Mouse (Mus musculus): ENCODE data around the gene Rhbdf2.
"Not testable (repeated sequence)": the region's sequence is repeated elsewhere in the genome, so short reads cannot be mapped to it uniquely, and the experiment has no call there.

Gene Rhbdf2

DNA sequence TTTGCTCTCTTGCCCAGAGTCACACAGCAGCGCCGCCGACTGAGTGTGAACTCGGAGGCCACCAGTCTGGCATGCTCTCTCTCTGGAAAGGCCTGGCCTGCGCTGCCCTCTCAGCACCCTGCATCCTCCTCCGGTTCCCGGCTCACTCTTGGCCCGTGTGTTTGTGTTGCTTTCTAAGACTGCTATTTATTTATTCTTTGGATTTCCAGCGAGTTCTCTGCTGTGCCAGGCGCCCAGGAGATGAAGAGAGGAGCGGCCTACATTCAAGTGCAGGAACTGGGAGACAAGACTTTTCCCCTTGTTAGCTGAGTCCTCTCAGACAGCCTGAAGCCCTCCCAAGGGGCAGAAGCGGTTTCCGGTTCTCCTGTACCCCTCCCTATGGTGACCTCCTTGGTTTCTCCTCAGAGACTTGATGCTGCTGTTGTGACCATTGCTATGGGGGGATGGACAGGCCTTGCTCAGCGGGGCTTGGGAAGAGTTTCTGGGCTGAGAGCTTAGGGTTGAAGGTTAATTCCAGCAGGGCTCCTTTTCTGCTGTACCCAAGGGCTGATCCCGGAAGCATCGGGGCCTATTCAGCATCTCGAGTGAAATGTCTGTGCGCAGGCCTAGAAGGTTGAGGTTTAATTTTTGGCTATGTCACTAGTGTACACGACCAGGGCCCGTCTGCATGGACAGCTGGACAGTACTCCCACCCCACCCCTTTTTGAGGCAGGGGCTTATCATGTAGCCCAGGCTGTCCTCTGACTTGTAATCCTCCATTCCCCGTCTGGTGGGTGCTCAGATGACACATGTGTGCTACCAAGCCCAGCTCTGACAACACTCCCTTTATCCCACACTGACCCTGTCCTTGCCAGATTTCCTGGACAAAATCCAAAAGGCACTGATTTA is 17.6 kb upstream of the Rhbdf2 start:
- DNase-seq (ENCODE audit: extremely low read depth, low read depth) = no peak

DNA sequence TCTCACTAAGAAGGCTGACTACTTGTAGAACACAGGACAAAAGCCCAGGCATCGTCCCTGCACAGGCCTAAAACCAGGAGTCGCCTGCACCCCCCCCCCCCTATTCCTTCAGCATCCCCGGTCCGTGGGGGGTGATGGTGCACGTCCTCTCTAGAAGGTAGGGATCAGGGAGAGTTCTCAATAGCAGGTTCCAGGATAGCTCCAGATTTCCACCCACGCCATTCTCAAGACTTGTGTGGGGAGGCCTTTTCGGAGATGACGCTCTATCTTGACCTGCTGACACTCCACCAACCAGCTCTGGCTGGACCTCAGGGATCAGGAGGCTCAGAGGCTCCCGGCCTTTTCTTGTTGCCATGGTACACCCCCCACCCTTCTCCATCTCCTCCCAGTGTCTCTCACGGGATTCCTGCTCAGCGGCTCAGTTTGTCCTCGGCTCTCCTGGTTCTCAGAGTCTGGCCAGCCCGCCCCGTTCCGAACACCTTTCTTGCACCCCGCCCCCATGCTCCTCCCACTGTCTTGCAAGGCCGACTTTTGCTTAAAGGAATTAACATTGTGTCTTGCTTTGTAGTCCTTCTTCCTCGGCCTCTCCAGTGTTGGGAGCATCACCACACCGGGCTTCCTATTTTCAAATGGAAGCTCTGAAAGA is 16.9 kb upstream of the Rhbdf2 start:
- DNase-seq (ENCODE audit: extremely low read depth, low read depth) = no peak

GRCm38 (mm10) chr11:116642681-116643578 is 16.1 kb upstream of the Rhbdf2 start:
- no peak for DNase-seq (ENCODE audit: extremely low read depth, low read depth)

DNA sequence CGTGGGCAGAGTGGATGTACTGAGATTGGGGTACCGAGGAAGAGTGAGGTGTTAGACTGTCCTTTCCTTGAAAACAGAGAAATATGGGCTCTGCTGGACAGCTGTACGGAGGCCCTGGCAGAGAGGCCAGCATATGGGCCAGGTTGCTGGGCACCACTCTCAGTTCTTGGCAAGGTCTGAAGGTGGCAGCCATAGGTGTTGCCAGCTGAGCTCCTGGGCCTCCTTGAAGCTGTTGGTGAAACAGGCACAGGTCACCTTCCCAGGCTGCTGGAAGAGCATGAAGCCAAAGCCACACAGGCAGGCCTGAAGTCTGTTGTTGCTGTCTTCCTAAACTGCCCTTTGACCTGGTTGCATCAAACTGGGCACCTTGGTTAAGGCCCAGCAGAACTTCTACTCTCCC is 14.9 kb upstream of the Rhbdf2 start:
- DNase-seq (ENCODE audit: extremely low read depth, low read depth) = no peak

- no peak for DNase-seq (ENCODE audit: extremely low read depth, low read depth)
Observed at GRCm38 (mm10) chr11:116641168-116641567, 14.3 kb upstream of the Rhbdf2 start.

- not testable (repeated sequence) for DNase-seq (ENCODE audit: extremely low read depth, low read depth)
Observed at GRCm38 (mm10) chr11:116636607-116637006, 9.8 kb upstream of the Rhbdf2 start.

GRCm38 (mm10) chr11:116632962-116633361 is 6.1 kb upstream of the Rhbdf2 start:
- DNase-seq (ENCODE audit: extremely low read depth, low read depth) = no peak

DNA sequence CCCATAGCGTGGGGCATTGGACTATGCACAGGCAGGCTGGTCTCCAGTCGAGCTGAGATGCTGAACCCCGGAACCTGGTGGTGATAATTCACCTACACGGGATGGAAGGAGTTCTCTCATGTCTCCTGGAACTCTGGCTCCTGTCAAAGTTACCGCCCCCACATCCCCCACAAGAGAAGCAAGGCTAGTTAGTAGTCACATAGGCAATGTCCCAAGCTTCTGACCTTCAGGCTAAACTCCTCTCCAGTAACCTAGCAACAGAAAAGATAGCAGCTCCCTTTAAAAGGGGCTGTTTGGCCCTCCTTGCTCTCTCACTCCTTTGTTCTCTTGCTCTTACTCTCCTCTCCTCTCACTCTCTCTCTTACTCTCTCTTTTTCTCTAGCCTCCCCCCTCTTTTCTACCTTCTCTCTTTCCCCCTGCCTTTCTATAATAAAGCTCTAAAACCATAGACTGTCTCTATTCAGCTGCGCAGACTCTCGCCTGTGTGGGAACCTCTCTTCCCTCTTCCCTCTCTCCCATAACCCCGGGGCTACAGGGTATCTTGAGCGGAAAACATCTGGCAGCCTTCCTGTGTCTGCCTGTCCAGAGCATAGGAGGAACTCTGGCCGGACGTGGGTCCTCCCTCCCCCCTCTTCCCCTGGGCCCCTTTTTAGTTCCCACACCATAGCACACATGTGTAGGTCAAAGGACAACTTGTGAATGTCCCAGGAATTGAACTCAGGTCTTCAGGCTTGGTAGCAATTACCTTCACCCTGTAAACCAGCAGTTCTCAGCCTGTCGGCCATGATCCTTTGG is 3.5 kb upstream of the Rhbdf2 start:
- no peak for DNase-seq (ENCODE audit: extremely low read depth, low read depth)

GRCm38 (mm10) chr11:116629472-116629871 is 2.7 kb upstream of the Rhbdf2 start:
- DNase-seq (ENCODE audit: extremely low read depth, low read depth) = no peak

DNA sequence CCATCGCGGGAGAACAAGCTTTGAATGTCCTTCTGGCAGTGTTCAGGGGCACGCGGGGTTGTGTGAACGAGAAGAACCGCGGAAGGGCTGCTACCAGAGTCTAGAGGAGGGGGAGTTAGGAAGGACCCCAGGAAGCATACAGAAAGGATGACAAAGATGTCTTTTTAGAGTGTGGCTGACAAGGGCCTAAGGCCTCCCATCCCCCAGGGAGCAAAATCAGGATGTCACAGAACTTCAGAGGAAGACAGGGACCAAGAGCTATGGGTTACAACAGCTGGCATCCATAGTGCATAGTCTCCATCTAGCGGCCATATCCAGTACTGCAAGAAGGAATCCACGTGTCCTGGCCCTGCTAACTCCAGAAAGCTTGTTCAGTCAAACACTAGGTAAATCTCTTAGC is 1.9 kb upstream of the Rhbdf2 start:
- peak; percentile 79 for DNase-seq (ENCODE audit: extremely low read depth, low read depth)

DNA sequence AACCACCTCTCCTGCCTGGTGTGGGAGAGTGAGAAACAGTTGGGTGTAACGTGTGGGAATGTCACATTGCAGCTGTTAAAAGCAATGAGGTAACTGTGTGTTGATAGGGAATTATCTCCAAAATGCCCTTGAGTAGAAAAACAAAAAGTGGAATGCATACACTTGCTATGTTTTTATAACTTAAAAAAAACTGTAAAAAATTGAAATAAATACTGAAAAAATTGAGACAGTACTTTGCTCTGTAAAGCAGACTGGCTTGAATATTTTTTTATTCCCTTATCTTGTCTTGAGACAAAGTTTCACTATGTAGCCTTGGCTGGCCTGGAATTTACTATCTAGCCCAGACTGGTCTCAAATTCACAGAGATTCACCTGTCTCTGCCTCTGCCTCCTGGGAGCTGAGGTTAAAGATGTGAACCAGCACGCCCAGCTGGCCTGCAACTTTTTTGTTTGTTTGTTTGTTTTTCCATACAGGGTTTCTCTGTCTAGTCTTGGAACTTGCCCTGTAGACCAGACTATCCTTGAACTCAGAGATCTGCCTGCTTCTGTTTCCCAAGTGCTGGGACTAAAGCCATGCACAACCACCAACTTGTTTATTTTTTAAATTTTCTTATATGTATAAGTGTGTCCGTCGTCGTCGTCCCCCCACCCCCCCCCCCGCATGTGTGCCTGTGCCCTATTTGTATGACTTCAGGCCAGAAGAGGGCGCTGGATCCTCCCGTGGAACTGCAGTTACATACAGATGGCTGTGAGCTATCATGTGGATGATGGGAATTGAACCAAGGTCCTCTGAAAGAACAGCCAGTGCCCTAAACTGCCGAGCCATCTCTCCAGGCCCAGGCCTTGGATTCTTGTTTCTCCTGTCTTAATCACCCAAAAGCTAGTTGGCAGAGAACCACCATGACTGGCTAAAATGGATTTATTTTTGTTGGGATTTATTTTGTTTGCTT is 527 bp upstream of the Rhbdf2 start:
- peak; percentile 62 for DNase-seq (ENCODE audit: extremely low read depth, low read depth)

GRCm38 (mm10) chr11:116625081-116626000 is 1.5 kb downstream of the Rhbdf2 start:
- DNase-seq (ENCODE audit: extremely low read depth, low read depth) = peak; percentile 62

GRCm38 (mm10) chr11:116624131-116624832 is 2.5 kb downstream of the Rhbdf2 start:
- DNase-seq (ENCODE audit: extremely low read depth, low read depth) = peak; percentile 68

DNA sequence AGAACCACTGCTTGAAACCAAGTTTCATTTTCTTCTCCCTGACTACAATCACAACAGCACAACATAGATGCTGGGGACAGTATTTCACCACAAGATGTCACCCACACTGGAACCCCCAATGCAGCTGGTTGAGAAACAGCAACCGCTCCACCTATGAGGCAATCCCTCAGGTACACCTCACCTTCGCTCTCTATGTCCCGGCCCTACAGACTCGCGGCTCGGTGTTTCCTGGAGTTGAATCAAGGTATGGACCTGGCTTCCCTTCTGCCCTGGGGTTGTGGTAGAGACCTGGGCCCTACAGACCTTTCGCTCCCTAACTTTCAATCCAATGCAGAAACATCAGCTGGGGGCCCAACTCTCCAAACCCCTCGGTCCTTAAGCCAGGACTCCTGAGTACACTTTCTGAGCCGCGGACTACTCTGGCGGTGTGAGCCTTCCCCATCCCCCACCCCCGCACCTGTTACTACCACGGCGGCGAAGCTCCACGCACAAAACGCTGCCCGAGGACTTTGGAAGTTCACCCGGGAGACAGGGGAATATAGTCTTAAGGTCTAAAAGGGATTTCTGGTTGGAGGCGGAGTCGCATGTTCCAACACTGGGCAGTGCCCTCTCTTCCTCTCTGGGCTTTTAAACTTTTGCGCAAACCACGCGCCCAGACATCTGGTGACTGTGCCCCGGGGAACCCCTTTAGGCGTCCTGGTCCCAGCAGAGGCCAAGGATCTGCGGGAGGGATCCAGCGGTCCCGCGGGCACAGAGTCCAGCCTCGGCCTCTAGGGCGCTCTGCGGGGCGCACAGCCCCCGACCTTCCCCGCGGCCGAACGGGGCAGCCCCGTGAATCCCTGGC is 3.3 kb downstream of the Rhbdf2 start:
- DNase-seq (ENCODE audit: extremely low read depth, low read depth) = no peak

GRCm38 (mm10) chr11:116621258-116621704 is 5.5 kb downstream of the Rhbdf2 start:
- DNase-seq (ENCODE audit: extremely low read depth, low read depth) = no peak

DNA sequence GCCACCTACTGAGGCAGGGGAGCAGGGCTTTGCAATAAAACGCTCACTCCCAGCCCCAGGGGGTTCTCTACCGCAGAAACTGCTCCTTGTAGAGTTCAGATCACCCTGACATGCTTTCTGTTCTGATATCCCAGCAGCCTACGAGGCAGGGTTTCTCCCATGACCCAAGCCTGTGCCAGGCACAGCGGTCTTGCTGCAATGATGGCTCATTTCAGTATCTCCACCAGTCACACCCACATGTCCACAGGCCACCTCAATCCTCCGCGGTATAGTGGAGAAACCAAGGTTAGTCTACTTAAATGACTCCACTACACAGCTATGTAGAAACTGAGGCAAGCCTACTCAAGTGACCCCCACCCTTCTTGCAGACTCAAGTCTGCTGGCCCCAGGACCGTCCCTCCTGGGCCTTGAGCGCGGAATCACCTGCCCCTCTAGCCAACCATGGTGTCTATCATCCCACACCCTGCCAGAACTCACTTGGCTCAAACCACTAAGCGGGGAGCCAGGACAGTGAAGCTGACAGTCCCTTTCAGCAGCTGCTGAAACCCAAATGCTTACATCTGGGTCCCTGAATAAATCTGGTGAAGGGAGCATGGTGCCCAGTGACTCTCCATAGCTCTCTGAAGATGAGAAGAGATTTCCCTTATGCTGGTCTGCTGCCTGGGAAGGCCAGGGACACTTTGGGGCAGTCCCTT is 6.1 kb downstream of the Rhbdf2 start:
- DNase-seq (ENCODE audit: extremely low read depth, low read depth) = no peak

Data from MEL-GATA-1-ER (cell line).